Mouse (Mus musculus) intestine, embryonic 14.5 days (tissue): ENCODE results near the gene Rbfox1. TPM values are rescaled to one million over a fixed set of nuclear protein-coding genes. Genes with fewer than 3 reads are reported as not detected.

Experiments
- ATAC-seq: fragments of 200-750 bp; cut with Nextera tagmentation; replicated peaks from 2 replicates; pipeline ENCODE4 v1.8.0; 2017; ENCODE audit warnings: low read depth, moderate number of reproducible peaks, moderate TSS enrichment, moderate library complexity; ENCODE audit not compliant: low FRiP score, low TSS enrichment
- DNase-seq: peaks from one replicate; pipeline ENCODE4 v3.0.0-alpha.2; 2018; ENCODE audit warnings: low spot score
- H3K27ac ChIP-seq: fragments of 300-500 bp; sonication (generic); 2 replicates; pipeline ENCODE4 v1.5.1; 2014; ENCODE audit warnings: low read depth, mild to moderate bottlenecking, control low read depth
- H3K27me3 ChIP-seq: fragments of 300-500 bp; sonication (generic); replicated peaks from 2 replicates; pipeline ENCODE4 v1.6.1; 2014; ENCODE audit warnings: low read length, control low read depth; ENCODE audit not compliant: control insufficient read depth, insufficient read depth
- H3K36me3 ChIP-seq: fragments of 300-500 bp; sonication (generic); 2 replicates; pipeline ENCODE4 v1.6.1; 2014; ENCODE audit warnings: low read length, control low read depth; ENCODE audit not compliant: control insufficient read depth, insufficient read depth
- H3K4me1 ChIP-seq: fragments of 300-500 bp; sonication (generic); replicated peaks from 2 replicates; pipeline ENCODE4 v1.6.1; 2014; ENCODE audit warnings: low read length, control low read depth, mixed read lengths; ENCODE audit not compliant: control insufficient read depth, insufficient read depth
- H3K4me2 ChIP-seq: fragments of 300-500 bp; sonication (generic); 2 replicates; pipeline ENCODE4 v1.6.1; 2014; ENCODE audit warnings: low read length
- H3K4me3 ChIP-seq: fragments of 300-500 bp; sonication (generic); 2 replicates; pipeline ENCODE4 v1.5.1; 2014; ENCODE audit warnings: low read depth, low read length, control low read depth, mixed read lengths
- H3K9ac ChIP-seq: fragments of 300-500 bp; sonication (generic); 2 replicates; pipeline ENCODE4 v1.6.1; 2014; ENCODE audit warnings: mild to moderate bottlenecking, low read length
- H3K9me3 ChIP-seq: fragments of 300-500 bp; sonication (generic); 2 replicates; pipeline ENCODE4 v1.6.1; 2016; ENCODE audit warnings: low read length, control low read depth; ENCODE audit not compliant: control insufficient read depth
- WGBS: fragments of 180-500 bp; shearing (Covaris S2); extraction: QIAGEN DNeasy Blood & Tissue Kit; methylation state at CpG from one replicate; pipeline ENCODE4 v1.1.7; 2014; 5-methylcytosine and 5-hydroxymethylcytosine counted together
- polyA plus RNA-seq: library from polyadenylated mRNA; unstranded; fragments of >200 nt; fragmentation: Nextera tagmentation; extraction: Ambion mirVana; gene quantifications from 2 replicates; pipeline ENCODE4 v1.2.1, GENCODE M21; 2014

The Rbfox1 gene
- polyA plus RNA-seq, 1 experiment from 2014 or later, result 3.3 TPM

GRCm38 (mm10) chr16:5945682-5946081, 60.5 kb downstream of the Rbfox1 start:
- Histone ChIP-seq H3K9ac (no peak overlapping the region), H3K36me3 (no peaks in the 10 kb centered on the region), H3K9me3 (no peaks in the 10 kb centered on the region), H3K4me2 (no peak overlapping the region), H3K4me3 (no peak overlapping the region), H3K4me1 (no peaks in the 10 kb centered on the region), H3K27ac (no peak overlapping the region), H3K27me3 (no peaks in the 10 kb centered on the region)
- ATAC-seq (no peak), DNase-seq (no peak)
- 68% methylated on average over 1 of the region's 1 CpGs for WGBS

GRCm38 (mm10) chr16:5953106-5953505, 68.0 kb downstream of the Rbfox1 start:
- WGBS, result 64% methylated on average over 3 of the region's 3 CpGs
- no peak for DNase-seq
- H3K36me3 ChIP-seq, result no peaks in the 10 kb centered on the region

DNA sequence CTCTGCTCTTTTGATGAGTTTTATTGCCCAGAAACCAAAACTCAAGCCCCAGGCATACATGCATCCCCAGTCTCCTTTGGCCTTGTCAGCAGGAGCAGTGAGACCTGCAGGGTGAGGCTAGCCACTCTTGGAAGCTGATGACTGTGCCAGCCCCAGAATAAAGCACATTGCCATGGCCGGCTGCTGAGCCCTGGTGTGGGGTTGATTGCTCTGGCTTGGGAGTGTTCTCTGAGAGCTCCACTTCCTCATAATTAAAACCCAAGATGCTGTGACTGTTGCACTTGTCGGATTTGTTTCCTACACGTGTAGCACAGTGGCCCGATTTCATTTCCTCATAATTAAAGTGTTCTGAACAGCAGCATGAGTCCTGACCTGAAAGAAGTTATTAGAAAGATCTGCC, 72.3 kb downstream of the Rbfox1 start:
- Histone ChIP-seq H3K36me3 (no peaks in the 10 kb centered on the region), H3K9me3 (no peaks in the 10 kb centered on the region), H3K4me2 (no peak overlapping the region), H3K27ac (no peak overlapping the region), H3K9ac (no peak overlapping the region), H3K27me3 (no peaks in the 10 kb centered on the region), H3K4me1 (no peaks in the 10 kb centered on the region), H3K4me3 (no peak overlapping the region)
- DNase-seq (no peak), ATAC-seq (no peak)
- 83% methylated on average over 4 of the region's 4 CpGs for WGBS

More at GRCm38 (mm10) chr16:5953106-5953505, 68.0 kb downstream of the Rbfox1 start:
- H3K9ac ChIP-seq, result no peak overlapping the region
- H3K4me1 ChIP-seq, result no peaks in the 10 kb centered on the region
- no peak overlapping the region for H3K27ac ChIP-seq
- no peaks in the 10 kb centered on the region for H3K27me3 ChIP-seq
- ATAC-seq, result no peak
- no peak overlapping the region for H3K4me3 ChIP-seq
- H3K4me2 ChIP-seq, result no peak overlapping the region
- H3K9me3 ChIP-seq, result no peaks in the 10 kb centered on the region

DNA sequence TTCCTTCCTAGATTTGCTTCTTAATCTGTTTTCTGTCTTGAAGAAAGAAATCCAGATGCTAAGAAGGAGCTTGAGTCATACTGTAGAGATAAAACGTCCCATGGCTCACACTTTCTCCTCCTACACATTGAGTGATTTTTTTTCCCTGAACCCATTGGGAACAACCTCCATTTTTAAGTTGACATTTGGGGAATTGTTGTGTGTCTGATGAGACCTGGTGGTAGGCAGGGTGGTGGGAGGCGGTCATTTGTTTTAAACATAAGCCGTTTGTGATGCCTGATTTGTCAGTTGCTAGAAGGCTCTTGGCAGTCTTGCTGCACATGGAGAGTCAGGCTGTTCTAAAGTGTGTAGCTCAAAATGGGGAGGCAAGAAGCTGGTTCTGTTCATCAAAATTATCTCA, 76.6 kb downstream of the Rbfox1 start:
- Histone ChIP-seq H3K27ac (no peak overlapping the region), H3K4me3 (no peak overlapping the region), H3K36me3 (no peaks in the 10 kb centered on the region), H3K4me1 (no peaks in the 10 kb centered on the region), H3K9ac (no peak overlapping the region), H3K27me3 (no peaks in the 10 kb centered on the region), H3K4me2 (no peak overlapping the region), H3K9me3 (no peaks in the 10 kb centered on the region)
- 71% methylated on average over 3 of the region's 3 CpGs for WGBS
- ATAC-seq (no peak), DNase-seq (no peak)

GRCm38 (mm10) chr16:5974172-5974571, 89.0 kb downstream of the Rbfox1 start:
- no peak for DNase-seq
- H3K4me1 ChIP-seq, result no peaks in the 10 kb centered on the region
- 57% methylated on average over 2 of the region's 2 CpGs for WGBS
- no peaks in the 10 kb centered on the region for H3K27me3 ChIP-seq
- no peak overlapping the region for H3K27ac ChIP-seq
- H3K9ac ChIP-seq, result no peak overlapping the region
- no peaks in the 10 kb centered on the region for H3K9me3 ChIP-seq
- H3K4me2 ChIP-seq, result no peak overlapping the region
- no peak overlapping the region for H3K4me3 ChIP-seq
- no peak for ATAC-seq
- H3K36me3 ChIP-seq, result no peaks in the 10 kb centered on the region

GRCm38 (mm10) chr16:5992045-5993011, 107.2 kb downstream of the Rbfox1 start:
- no peak overlapping the region for H3K9ac ChIP-seq
- DNase-seq (no peak), ATAC-seq (no peak)
- no peaks in the 10 kb centered on the region for H3K4me1 ChIP-seq
- no peak overlapping the region for H3K4me2 ChIP-seq
- no peaks in the 10 kb centered on the region for H3K27me3 ChIP-seq
- H3K36me3 ChIP-seq, result no peaks in the 10 kb centered on the region
- no peaks in the 10 kb centered on the region for H3K9me3 ChIP-seq
- 49% methylated on average over 10 of the region's 10 CpGs for WGBS
- H3K27ac ChIP-seq, result no peak overlapping the region
- no peak overlapping the region for H3K4me3 ChIP-seq

DNA sequence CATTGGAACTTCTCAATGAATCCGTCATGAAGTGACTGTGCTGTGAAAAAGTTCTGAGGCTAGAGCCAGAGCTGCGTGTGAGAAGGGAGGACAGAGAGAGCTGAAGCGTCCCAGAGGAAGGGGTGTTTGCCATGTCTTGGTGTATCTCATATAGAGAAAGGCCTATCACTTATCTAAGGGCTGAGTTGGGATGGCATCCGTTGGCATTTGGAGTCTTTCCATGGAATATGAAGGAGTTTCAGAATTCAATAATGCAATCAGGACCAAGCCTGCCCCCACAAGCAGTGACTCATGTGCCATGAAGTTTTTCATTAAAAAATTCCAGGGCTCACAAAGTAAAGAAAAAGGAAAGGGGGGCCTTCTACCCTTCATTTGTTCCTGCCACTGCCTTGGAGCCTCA, 112.0 kb downstream of the Rbfox1 start:
- Histone ChIP-seq H3K9me3 (no peaks in the 10 kb centered on the region), H3K9ac (no peak overlapping the region), H3K4me2 (no peak overlapping the region), H3K4me1 (no peaks in the 10 kb centered on the region), H3K27me3 (no peaks in the 10 kb centered on the region), H3K4me3 (no peak overlapping the region), H3K36me3 (no peaks in the 10 kb centered on the region), H3K27ac (no peak overlapping the region)
- DNase-seq, result no peak
- no peak for ATAC-seq
- WGBS, result 74% methylated on average over 4 of the region's 4 CpGs

DNA sequence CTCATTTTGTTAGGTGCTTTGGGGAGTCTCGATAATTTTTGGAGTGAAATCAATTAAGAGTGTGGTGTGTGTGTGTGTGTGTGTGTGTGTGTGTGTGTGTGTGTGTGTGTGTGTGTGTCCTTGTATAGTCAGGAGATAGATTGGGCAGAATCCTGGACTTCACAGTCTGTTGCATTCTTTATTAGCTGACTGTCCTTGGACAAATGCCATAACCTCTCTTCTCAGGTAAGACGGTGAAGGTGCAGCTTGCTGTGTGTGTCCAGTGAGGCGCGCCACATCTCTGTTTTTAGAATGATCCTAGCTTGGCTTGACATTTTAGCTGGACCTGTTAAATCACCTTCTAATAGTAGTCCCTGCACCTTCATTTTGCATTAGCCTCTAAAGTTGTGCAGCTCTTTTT, 112.5 kb downstream of the Rbfox1 start:
- H3K4me1 ChIP-seq, result no peaks in the 10 kb centered on the region
- no peak overlapping the region for H3K4me2 ChIP-seq
- no peak overlapping the region for H3K27ac ChIP-seq
- no peaks in the 10 kb centered on the region for H3K9me3 ChIP-seq
- no peak for DNase-seq
- no peaks in the 10 kb centered on the region for H3K36me3 ChIP-seq
- no peak overlapping the region for H3K4me3 ChIP-seq
- H3K9ac ChIP-seq, result no peak overlapping the region
- no peak for ATAC-seq
- no peaks in the 10 kb centered on the region for H3K27me3 ChIP-seq
- 89% methylated on average over 4 of the region's 4 CpGs for WGBS

DNA sequence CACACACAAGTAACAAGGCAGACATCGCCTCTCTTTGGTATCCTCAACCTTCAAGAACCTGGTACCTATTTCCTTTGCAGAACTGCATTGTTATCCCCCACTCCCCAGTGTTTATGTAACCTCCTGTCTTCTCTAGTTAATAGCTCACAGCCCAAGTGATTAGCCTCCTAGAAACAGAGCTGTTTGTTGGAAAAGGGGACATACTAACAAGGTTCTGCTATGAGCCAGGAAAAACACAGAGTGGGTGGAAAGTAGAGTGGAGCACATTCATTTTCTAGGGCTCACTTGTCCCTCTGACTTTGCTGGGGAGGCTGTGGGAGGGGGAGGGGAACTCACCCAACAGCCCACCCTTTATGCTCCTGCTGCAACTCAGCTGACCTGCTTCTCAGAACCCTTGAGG, 114.9 kb downstream of the Rbfox1 start:
- no peaks in the 10 kb centered on the region for H3K36me3 ChIP-seq
- ATAC-seq (no peak), DNase-seq (no peak)
- no peaks in the 10 kb centered on the region for H3K27me3 ChIP-seq
- H3K27ac ChIP-seq, result no peak overlapping the region
- 48% methylated on average over 1 of the region's 1 CpGs for WGBS
- no peak overlapping the region for H3K9ac ChIP-seq
- H3K9me3 ChIP-seq, result no peaks in the 10 kb centered on the region
- H3K4me2 ChIP-seq, result no peak overlapping the region
- no peaks in the 10 kb centered on the region for H3K4me1 ChIP-seq
- no peak overlapping the region for H3K4me3 ChIP-seq
